Mouse (Mus musculus): ENCODE data around the gene Olfr1385. TPM values are rescaled to one million over a fixed set of nuclear protein-coding genes. Genes with fewer than 3 reads are reported as not detected.
"Not testable (repeated sequence)": the region's sequence is repeated elsewhere in the genome, so short reads cannot be mapped to it uniquely, and the experiment has no call there.

The Olfr1385 gene
- not detected in 2 replicates for polyA plus RNA-seq (2016; fragmentation: Nextera tagmentation; extraction: Ambion mirVana)

DNA sequence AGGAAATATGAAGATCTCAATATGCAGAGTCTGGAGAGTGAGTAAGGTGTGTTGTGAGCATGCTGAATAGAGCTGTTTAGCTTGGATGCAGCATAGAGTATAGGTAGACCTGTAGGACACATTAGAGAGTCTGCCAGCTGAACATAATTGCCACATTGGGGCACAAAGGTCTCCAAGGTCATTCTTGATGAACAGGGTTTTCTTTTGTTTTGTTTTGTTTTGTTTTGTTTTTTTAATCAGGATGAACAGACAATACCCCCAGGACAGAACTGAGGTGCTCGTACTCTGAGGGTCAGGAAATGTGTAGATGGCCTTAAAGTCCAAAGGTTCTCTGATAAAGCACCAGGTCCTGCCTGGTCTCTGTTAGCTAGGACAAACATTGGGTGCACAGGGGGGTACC is at the start of gene Olfr1385:
Olfr1385 (plus strand) TSS at position 301 of the 400 bp plus-strand sequence.
- not testable (repeated sequence) for H3K36me3 ChIP-seq; H3K4me2 ChIP-seq (replicated peaks); ATAC-seq (ENCODE audit: low FRiP score); H3K9me3 ChIP-seq (replicated peaks); H3K4me3 ChIP-seq; H3K27ac ChIP-seq; H3K27me3 ChIP-seq; H3K9ac ChIP-seq; H3K4me1 ChIP-seq
- 80% methylated on average over 1 of the region's 1 CpGs for WGBS

GRCm38 (mm10) chr11:49455043-49455442 is 33.8 kb upstream of the Olfr1385 start, which contains the start of gene Olfr1387:
Gene Olfr1387, plus strand, starts transcription at chr11:49455343.
- WGBS: 85% methylated on average over 1 of the region's 1 CpGs
- Histone ChIP-seq H3K27ac (no peak within 1 kb of the TSS), H3K27me3 (no peaks in the 10 kb centered on the region), H3K4me3 (no peak within 1 kb of the TSS), H3K9ac (no peak within 1 kb of the TSS), H3K36me3 (no peaks in the 10 kb centered on the region), H3K4me2 (replicated peaks) (no peak within 1 kb of the TSS), H3K9me3 (replicated peaks) (no peaks in the 10 kb centered on the region), H3K4me1 (no peaks in the 10 kb centered on the region)
- ATAC-seq (ENCODE audit: low FRiP score): no peak

- not testable (repeated sequence) for H3K36me3 ChIP-seq; H3K27me3 ChIP-seq; H3K4me3 ChIP-seq; H3K4me1 ChIP-seq; H3K4me2 ChIP-seq (replicated peaks); H3K9ac ChIP-seq; H3K27ac ChIP-seq; ATAC-seq (ENCODE audit: low FRiP score); H3K9me3 ChIP-seq (replicated peaks)
- 84% methylated on average over 3 of the region's 3 CpGs for WGBS
Measured at GRCm38 (mm10) chr11:49464746-49465145, 24.1 kb upstream of the Olfr1385 start, which contains the start of gene Olfr1386. Gene Olfr1386, plus strand, starts transcription at chr11:49465046.

GRCm38 (mm10) chr11:49485973-49486372 is 2.9 kb upstream of the Olfr1385 start:
- no peaks in the 10 kb centered on the region for H3K36me3 ChIP-seq
- no peaks in the 10 kb centered on the region for H3K9me3 ChIP-seq (replicated peaks)
- no peak overlapping the region for H3K4me2 ChIP-seq (replicated peaks)
- H3K4me3 ChIP-seq: no peak overlapping the region
- no peaks in the 10 kb centered on the region for H3K4me1 ChIP-seq
- ATAC-seq (ENCODE audit: low FRiP score): no peak
- no peak overlapping the region for H3K9ac ChIP-seq
- H3K27me3 ChIP-seq: no peaks in the 10 kb centered on the region
- 49% methylated on average over 4 of the region's 4 CpGs for WGBS
- H3K27ac ChIP-seq: no peak overlapping the region

DNA sequence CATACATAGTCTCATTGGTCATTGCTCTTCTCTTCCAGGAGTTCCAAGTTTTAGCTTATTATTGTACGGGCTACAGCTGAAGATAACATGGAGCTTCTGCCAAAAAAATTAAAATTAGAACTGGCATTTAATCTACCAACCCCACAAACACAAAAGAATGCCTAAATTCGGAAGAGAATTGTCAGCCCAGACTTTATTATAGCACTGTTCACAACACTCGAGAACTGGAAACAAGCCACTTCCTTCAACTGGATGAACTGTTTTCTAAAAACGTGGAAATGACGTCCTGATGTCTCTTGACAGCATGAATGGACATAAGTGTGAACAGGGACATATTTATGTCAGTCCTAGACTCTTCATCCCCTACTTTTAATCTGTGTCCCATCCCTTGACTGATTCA is 29.2 kb downstream of the Olfr1385 start:
- H3K4me1 ChIP-seq: no peaks in the 10 kb centered on the region
- H3K27ac ChIP-seq: no peak overlapping the region
- H3K27me3 ChIP-seq: no peaks in the 10 kb centered on the region
- no peak for ATAC-seq (ENCODE audit: low FRiP score)
- no peak overlapping the region for H3K4me3 ChIP-seq
- no peak overlapping the region for H3K9ac ChIP-seq
- H3K36me3 ChIP-seq: no peaks in the 10 kb centered on the region
- WGBS: 78% methylated on average over 5 of the region's 5 CpGs
- no peak overlapping the region for H3K4me2 ChIP-seq (replicated peaks)
- no peaks in the 10 kb centered on the region for H3K9me3 ChIP-seq (replicated peaks)

- Histone ChIP-seq H3K27ac (no peak within 1 kb of the TSS), H3K9ac (no peak within 1 kb of the TSS), H3K4me3 (no peak within 1 kb of the TSS), H3K9me3 (replicated peaks) (no peaks in the 10 kb centered on the region), H3K4me1 (no peaks in the 10 kb centered on the region), H3K36me3 (no peaks in the 10 kb centered on the region), H3K27me3 (no peaks in the 10 kb centered on the region), H3K4me2 (replicated peaks) (no peak within 1 kb of the TSS)
- ATAC-seq (ENCODE audit: low FRiP score): no peak
Measured at GRCm38 (mm10) chr11:49519348-49519747, 30.5 kb downstream of the Olfr1385 start, which contains the start of gene Olfr1383. Gene Olfr1383, plus strand, starts transcription at chr11:49519648.

DNA sequence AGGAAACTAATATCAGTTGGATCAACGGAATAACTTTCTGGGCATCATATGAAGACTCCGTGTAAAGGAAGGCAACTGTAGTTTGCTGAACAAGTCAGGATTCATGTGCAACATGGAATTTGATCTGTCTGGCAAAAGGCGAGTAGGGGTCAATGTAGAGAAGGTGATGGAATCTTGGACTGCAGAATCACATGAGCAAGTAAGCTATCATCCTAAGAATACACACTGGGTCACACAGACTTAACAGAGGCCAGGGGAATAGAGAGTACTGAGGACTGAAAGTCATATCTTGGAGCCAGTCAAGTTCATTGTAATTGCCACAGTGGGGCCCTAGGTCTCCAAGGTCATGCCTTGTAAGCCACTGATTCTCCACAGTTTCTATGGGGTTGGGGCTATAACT is 39.1 kb downstream of the Olfr1385 start, which contains the start of gene Olfr1382:
Olfr1382 (plus strand) TSS at position 301 of the 400 bp plus-strand sequence.
- H3K4me1 ChIP-seq: no peaks in the 10 kb centered on the region
- no peaks in the 10 kb centered on the region for H3K27me3 ChIP-seq
- 83% methylated on average over 3 of the region's 3 CpGs for WGBS
- ATAC-seq (ENCODE audit: low FRiP score): no peak
- no peaks in the 10 kb centered on the region for H3K9me3 ChIP-seq (replicated peaks)
- no peak within 1 kb of the TSS for H3K9ac ChIP-seq
- H3K27ac ChIP-seq: no peak within 1 kb of the TSS
- H3K4me3 ChIP-seq: no peak within 1 kb of the TSS
- H3K4me2 ChIP-seq (replicated peaks): no peak within 1 kb of the TSS
- H3K36me3 ChIP-seq: no peaks in the 10 kb centered on the region

- no peaks in the 10 kb centered on the region for H3K36me3 ChIP-seq
- no peak overlapping the region for H3K4me2 ChIP-seq (replicated peaks)
- no peaks in the 10 kb centered on the region for H3K27me3 ChIP-seq
- no peaks in the 10 kb centered on the region for H3K9me3 ChIP-seq (replicated peaks)
- no peak overlapping the region for H3K27ac ChIP-seq
- ATAC-seq (ENCODE audit: low FRiP score): no peak
- no peak overlapping the region for H3K9ac ChIP-seq
- no peaks in the 10 kb centered on the region for H3K4me1 ChIP-seq
- no peak overlapping the region for H3K4me3 ChIP-seq
Measured at GRCm38 (mm10) chr11:49532761-49533160, 43.9 kb downstream of the Olfr1385 start.

- H3K4me3 ChIP-seq; H3K9me3 ChIP-seq (replicated peaks); H3K36me3 ChIP-seq; H3K27me3 ChIP-seq; H3K4me2 ChIP-seq (replicated peaks); H3K27ac ChIP-seq; ATAC-seq (ENCODE audit: low FRiP score); H3K9ac ChIP-seq; H3K4me1 ChIP-seq: not testable (repeated sequence)
- WGBS: 85% methylated on average over 2 of the region's 2 CpGs
Measured at GRCm38 (mm10) chr11:49536631-49537030, 47.8 kb downstream of the Olfr1385 start.

DNA sequence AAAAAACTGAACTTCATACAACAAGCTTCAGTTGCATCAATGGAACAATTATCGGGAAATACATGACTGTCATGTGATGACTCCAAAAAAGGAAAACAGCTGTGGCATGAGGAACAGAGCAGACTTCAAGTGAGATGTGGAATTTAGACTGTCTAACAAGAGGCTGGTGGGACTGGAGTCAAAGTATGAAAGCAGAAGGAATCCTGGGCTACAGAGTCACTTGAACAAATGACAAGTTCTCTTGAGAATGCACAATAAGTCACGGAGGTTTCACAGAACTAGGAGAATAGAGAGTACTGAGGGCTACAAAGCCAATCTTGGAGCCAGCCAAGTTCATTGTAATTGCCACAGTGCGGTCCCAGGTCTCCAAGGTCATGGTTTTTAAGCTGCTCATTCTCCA is 54.3 kb downstream of the Olfr1385 start, which contains the start of gene Olfr1381:
Olfr1381 (plus strand) TSS at position 301 of the 400 bp plus-strand sequence.
- H3K9ac ChIP-seq; H3K27ac ChIP-seq; H3K27me3 ChIP-seq; H3K4me2 ChIP-seq (replicated peaks); H3K9me3 ChIP-seq (replicated peaks); H3K4me3 ChIP-seq; ATAC-seq (ENCODE audit: low FRiP score); H3K4me1 ChIP-seq; H3K36me3 ChIP-seq: not testable (repeated sequence)
- 58% methylated on average over 3 of the region's 3 CpGs for WGBS

Other genes starting within 250 kb of the Olfr1385 start
- gene Mgat1, start 244.9 kb upstream of the Olfr1385 start, polyA plus RNA-seq (2016; fragmentation: Nextera tagmentation; extraction: Ambion mirVana): 42.5 and 43.2 TPM in 2 replicates
- not detected in 2 replicates for gene Olfr1393, start 210.8 kb upstream of the Olfr1385 start, polyA plus RNA-seq (2016; fragmentation: Nextera tagmentation; extraction: Ambion mirVana)
- gene Olfr1392, start 203.8 kb upstream of the Olfr1385 start, polyA plus RNA-seq (2016; fragmentation: Nextera tagmentation; extraction: Ambion mirVana): not detected in 2 replicates
- not detected in 2 replicates for gene Olfr10, start 184.3 kb upstream of the Olfr1385 start, polyA plus RNA-seq (2016; fragmentation: Nextera tagmentation; extraction: Ambion mirVana)
- not detected in 2 replicates for gene Olfr1391, start 166.3 kb upstream of the Olfr1385 start, polyA plus RNA-seq (2016; fragmentation: Nextera tagmentation; extraction: Ambion mirVana)
- gene Olfr1390, start 153.9 kb upstream of the Olfr1385 start, polyA plus RNA-seq (2016; fragmentation: Nextera tagmentation; extraction: Ambion mirVana): not detected in 2 replicates
- not detected in 2 replicates for gene Olfr1389, start 66.0 kb upstream of the Olfr1385 start, polyA plus RNA-seq (2016; fragmentation: Nextera tagmentation; extraction: Ambion mirVana)
- gene Olfr1388, start 52.4 kb upstream of the Olfr1385 start, polyA plus RNA-seq (2016; fragmentation: Nextera tagmentation; extraction: Ambion mirVana): 0.09 TPM in 2 replicates
- gene Olfr1387, start 33.7 kb upstream of the Olfr1385 start, polyA plus RNA-seq (2016; fragmentation: Nextera tagmentation; extraction: Ambion mirVana): not detected in 2 replicates
- gene Olfr1386, start 24.0 kb upstream of the Olfr1385 start, polyA plus RNA-seq (2016; fragmentation: Nextera tagmentation; extraction: Ambion mirVana): not detected in 2 replicates
- gene Olfr1384, start 17.7 kb downstream of the Olfr1385 start, polyA plus RNA-seq (2016; fragmentation: Nextera tagmentation; extraction: Ambion mirVana): not detected in 2 replicates
- not detected in 2 replicates for gene Olfr1383, start 30.6 kb downstream of the Olfr1385 start, polyA plus RNA-seq (2016; fragmentation: Nextera tagmentation; extraction: Ambion mirVana)
- not detected in 2 replicates for gene Olfr1382, start 39.2 kb downstream of the Olfr1385 start, polyA plus RNA-seq (2016; fragmentation: Nextera tagmentation; extraction: Ambion mirVana)
- gene Olfr1381, start 54.4 kb downstream of the Olfr1385 start, polyA plus RNA-seq (2016; fragmentation: Nextera tagmentation; extraction: Ambion mirVana): not detected in 2 replicates
- not detected in 2 replicates for gene Olfr1380, start 67.8 kb downstream of the Olfr1385 start, polyA plus RNA-seq (2016; fragmentation: Nextera tagmentation; extraction: Ambion mirVana)
- gene Flt4, start 120.2 kb downstream of the Olfr1385 start, polyA plus RNA-seq (2016; fragmentation: Nextera tagmentation; extraction: Ambion mirVana): 3.3 and 4.0 TPM in 2 replicates
- not detected in 2 replicates for gene Scgb3a1, start 174.5 kb downstream of the Olfr1385 start, polyA plus RNA-seq (2016; fragmentation: Nextera tagmentation; extraction: Ambion mirVana)
- 92.2 and 93.1 TPM in 2 replicates for gene Cnot6, start 223.7 kb downstream of the Olfr1385 start, polyA plus RNA-seq (2016; fragmentation: Nextera tagmentation; extraction: Ambion mirVana)